Mouse (Mus musculus): ENCODE results near the gene Mfsd11. TPM values are rescaled to one million over a fixed set of nuclear protein-coding genes. Genes with fewer than 3 reads are reported as not detected.
A peak's percentile ranks its signal among the peaks of the same experiment; 100 is the strongest.

Gene Mfsd11
- polyA plus RNA-seq, 1 experiment, result 109 TPM

- no peak overlapping the region for H3K27ac ChIP-seq (ENCODE audit: control insufficient read depth, insufficient read depth, low read depth, low read length)
- TF ChIP-seq POLR2A (IDR thresholded peaks at IDR 0.05; ENCODE audit: control insufficient read depth, low read depth, low read length), result no peak
- no peak for TF ChIP-seq CTCF (IDR thresholded peaks at IDR 0.05; ENCODE audit: control insufficient read depth, insufficient read depth, insufficient replicate concordance, low read depth, low read length)
- H3K4me3 ChIP-seq (ENCODE audit: control insufficient read depth, low read depth, low read length), result no peak overlapping the region
- H3K27me3 ChIP-seq (ENCODE audit: control insufficient read depth, insufficient read depth, low read length), result no peaks in the 10 kb centered on the region
- no peaks in the 10 kb centered on the region; the same call in 1 of the 2 replicates for H3K4me1 ChIP-seq (ENCODE audit: control insufficient read depth, insufficient read depth, low read length)
- peaks cover 4% of the 10 kb centered on the region for H3K36me3 ChIP-seq (ENCODE audit: control insufficient read depth, insufficient read depth, low read length)
Measured at GRCm38 (mm10) chr11:116849587-116849986, 2.7 kb upstream of the Mfsd11 start.

GRCm38 (mm10) chr11:116850085-116850484 lies 2.2 kb upstream of the Mfsd11 start:
- TF ChIP-seq POLR2A (IDR thresholded peaks at IDR 0.05; ENCODE audit: control insufficient read depth, low read depth, low read length) (no peak), CTCF (IDR thresholded peaks at IDR 0.05; ENCODE audit: control insufficient read depth, insufficient read depth, insufficient replicate concordance, low read depth, low read length) (no peak)
- no peaks in the 10 kb centered on the region for H3K27me3 ChIP-seq (ENCODE audit: control insufficient read depth, insufficient read depth, low read length)
- no peaks in the 10 kb centered on the region; the same call in 1 of the 2 replicates for H3K4me1 ChIP-seq (ENCODE audit: control insufficient read depth, insufficient read depth, low read length)
- peaks cover 5% of the 10 kb centered on the region for H3K36me3 ChIP-seq (ENCODE audit: control insufficient read depth, insufficient read depth, low read length)
- H3K27ac ChIP-seq (ENCODE audit: control insufficient read depth, insufficient read depth, low read depth, low read length), result no peak overlapping the region
- H3K4me3 ChIP-seq (ENCODE audit: control insufficient read depth, low read depth, low read length), result no peak overlapping the region

GRCm38 (mm10) chr11:116850833-116851477 lies 1.3 kb upstream of the Mfsd11 start:
- Histone ChIP-seq H3K27me3 (ENCODE audit: control insufficient read depth, insufficient read depth, low read length) (no peaks in the 10 kb centered on the region), H3K36me3 (ENCODE audit: control insufficient read depth, insufficient read depth, low read length) (peaks cover 5% of the 10 kb centered on the region), H3K4me3 (ENCODE audit: control insufficient read depth, low read depth, low read length) (peak overlapping the region; percentile 91), H3K4me1 (ENCODE audit: control insufficient read depth, insufficient read depth, low read length) (no peaks in the 10 kb centered on the region; the same call in 1 of the 2 replicates), H3K27ac (ENCODE audit: control insufficient read depth, insufficient read depth, low read depth, low read length) (no peak overlapping the region)
- no peak for TF ChIP-seq POLR2A (IDR thresholded peaks at IDR 0.05; ENCODE audit: control insufficient read depth, low read depth, low read length)
- TF ChIP-seq CTCF (IDR thresholded peaks at IDR 0.05; ENCODE audit: control insufficient read depth, insufficient read depth, insufficient replicate concordance, low read depth, low read length), result no peak

- TF ChIP-seq POLR2A (IDR thresholded peaks at IDR 0.05; ENCODE audit: control insufficient read depth, low read depth, low read length), result peak; percentile 30; the same call in 1 of the 2 replicates
- no peak for TF ChIP-seq CTCF (IDR thresholded peaks at IDR 0.05; ENCODE audit: control insufficient read depth, insufficient read depth, insufficient replicate concordance, low read depth, low read length)
- H3K27ac ChIP-seq (ENCODE audit: control insufficient read depth, insufficient read depth, low read depth, low read length), result peak overlapping the region; percentile 100
- H3K27me3 ChIP-seq (ENCODE audit: control insufficient read depth, insufficient read depth, low read length), result no peaks in the 10 kb centered on the region
- H3K4me1 ChIP-seq (ENCODE audit: control insufficient read depth, insufficient read depth, low read length), result no peaks in the 10 kb centered on the region; the same call in 1 of the 2 replicates
- peak overlapping the region; percentile 91 for H3K4me3 ChIP-seq (ENCODE audit: control insufficient read depth, low read depth, low read length)
- H3K36me3 ChIP-seq (ENCODE audit: control insufficient read depth, insufficient read depth, low read length), result peaks cover 5% of the 10 kb centered on the region
Measured at GRCm38 (mm10) chr11:116851576-116852290, 507 bp upstream of the Mfsd11 start.

- no peaks in the 10 kb centered on the region; the same call in 1 of the 2 replicates for H3K4me1 ChIP-seq (ENCODE audit: control insufficient read depth, insufficient read depth, low read length)
- H3K27me3 ChIP-seq (ENCODE audit: control insufficient read depth, insufficient read depth, low read length), result no peaks in the 10 kb centered on the region
- TF ChIP-seq POLR2A (IDR thresholded peaks at IDR 0.05; ENCODE audit: control insufficient read depth, low read depth, low read length), result peak; percentile 99
- TF ChIP-seq CTCF (IDR thresholded peaks at IDR 0.05; ENCODE audit: control insufficient read depth, insufficient read depth, insufficient replicate concordance, low read depth, low read length), result no peak
- H3K36me3 ChIP-seq (ENCODE audit: control insufficient read depth, insufficient read depth, low read length), result peaks cover 7% of the 10 kb centered on the region
- peak within 1 kb of the TSS; percentile 91 for H3K4me3 ChIP-seq (ENCODE audit: control insufficient read depth, low read depth, low read length)
- H3K27ac ChIP-seq (ENCODE audit: control insufficient read depth, insufficient read depth, low read depth, low read length), result peak within 1 kb of the TSS; percentile 100
Measured at GRCm38 (mm10) chr11:116852891-116853511, 761 bp downstream of the Mfsd11 start, which contains the start of gene Srsf2. Srsf2 (minus strand) TSS chr11:116853094.

GRCm38 (mm10) chr11:116853512-116853928 lies 1.3 kb downstream of the Mfsd11 start:
- peak; percentile 80 for TF ChIP-seq POLR2A (IDR thresholded peaks at IDR 0.05; ENCODE audit: control insufficient read depth, low read depth, low read length)
- TF ChIP-seq CTCF (IDR thresholded peaks at IDR 0.05; ENCODE audit: control insufficient read depth, insufficient read depth, insufficient replicate concordance, low read depth, low read length), result no peak
- Histone ChIP-seq H3K4me3 (ENCODE audit: control insufficient read depth, low read depth, low read length) (peak overlapping the region; percentile 91), H3K27me3 (ENCODE audit: control insufficient read depth, insufficient read depth, low read length) (no peaks in the 10 kb centered on the region), H3K4me1 (ENCODE audit: control insufficient read depth, insufficient read depth, low read length) (no peaks in the 10 kb centered on the region; the same call in 1 of the 2 replicates), H3K27ac (ENCODE audit: control insufficient read depth, insufficient read depth, low read depth, low read length) (peak overlapping the region; percentile 100), H3K36me3 (ENCODE audit: control insufficient read depth, insufficient read depth, low read length) (peaks cover 7% of the 10 kb centered on the region)

- TF ChIP-seq CTCF (IDR thresholded peaks at IDR 0.05; ENCODE audit: control insufficient read depth, insufficient read depth, insufficient replicate concordance, low read depth, low read length) (no peak), POLR2A (IDR thresholded peaks at IDR 0.05; ENCODE audit: control insufficient read depth, low read depth, low read length) (no peak)
- H3K4me3 ChIP-seq (ENCODE audit: control insufficient read depth, low read depth, low read length), result peak overlapping the region; percentile 91
- H3K27ac ChIP-seq (ENCODE audit: control insufficient read depth, insufficient read depth, low read depth, low read length), result peak overlapping the region; percentile 100
- no peaks in the 10 kb centered on the region; the same call in 1 of the 2 replicates for H3K4me1 ChIP-seq (ENCODE audit: control insufficient read depth, insufficient read depth, low read length)
- peaks cover 7% of the 10 kb centered on the region for H3K36me3 ChIP-seq (ENCODE audit: control insufficient read depth, insufficient read depth, low read length)
- H3K27me3 ChIP-seq (ENCODE audit: control insufficient read depth, insufficient read depth, low read length), result no peaks in the 10 kb centered on the region
Measured at GRCm38 (mm10) chr11:116854279-116854678, 2.0 kb downstream of the Mfsd11 start.

Measured in testis, adult 2 months (tissue).